Mouse (Mus musculus): ENCODE results near the gene Zfpm1. TPM values are rescaled to one million over a fixed set of nuclear protein-coding genes. Genes with fewer than 3 reads are reported as not detected.

Gene Zfpm1
- 16.8 and 59.4 TPM in 2 replicates for polyA plus RNA-seq (2012; rRNA removed)

DNA sequence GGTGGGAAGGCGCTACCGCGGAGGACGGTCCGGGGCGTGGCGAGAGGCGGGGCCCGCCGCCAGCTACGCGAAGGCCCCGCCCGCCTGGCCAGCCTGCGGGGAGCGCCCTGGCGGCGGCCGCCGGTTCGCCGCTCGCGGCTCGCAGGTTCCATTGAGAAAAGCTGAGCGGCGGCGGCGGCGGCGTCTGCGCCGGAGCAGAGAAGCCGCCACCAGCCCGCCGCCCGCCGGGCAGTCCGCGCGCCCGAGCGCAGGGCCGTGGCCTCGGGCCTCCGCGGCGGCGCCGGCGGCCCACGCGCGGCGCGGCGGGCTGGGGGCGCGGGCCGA lies at the start of gene Zfpm1:
Gene Zfpm1 (plus strand): TSS at position 107 of the 324 bp plus-strand sequence.

GRCm38 (mm10) chr8:122360696-122361416 lies 78.9 kb downstream of the Zfpm1 start, which contains the start of gene Trhr2:
Gene Trhr2, minus strand, starts transcription at chr8:122360746.

GRCm38 (mm10) chr8:122376365-122377231 lies 94.7 kb downstream of the Zfpm1 start, which contains the start of gene Zc3h18:
Gene Zc3h18, plus strand, starts transcription at chr8:122376609.

Other genes starting within 250 kb of the Zfpm1 start
- gene Trhr2, start 78.6 kb downstream of the Zfpm1 start, polyA plus RNA-seq (2012; rRNA removed) = 0.06 and 0.07 TPM in 2 replicates
- 66.3 and 133 TPM in 2 replicates for gene Zc3h18, start 94.5 kb downstream of the Zfpm1 start, polyA plus RNA-seq (2012; rRNA removed)
- 0.44 and 0.46 TPM in 2 replicates for gene Il17c, start 139.9 kb downstream of the Zfpm1 start, polyA plus RNA-seq (2012; rRNA removed)
- 31.4 and 37.6 TPM in 2 replicates for gene Cyba, start 150.8 kb downstream of the Zfpm1 start, polyA plus RNA-seq (2012; rRNA removed)
- 34.6 and 43.5 TPM in 2 replicates for gene Mvd, start 161.3 kb downstream of the Zfpm1 start, polyA plus RNA-seq (2012; rRNA removed)
- gene Snai3, start 178.6 kb downstream of the Zfpm1 start, polyA plus RNA-seq (2012; rRNA removed) = 0.09 and 0.13 TPM in 2 replicates
- gene Rnf166, start 193.9 kb downstream of the Zfpm1 start, polyA plus RNA-seq (2012; rRNA removed) = 34.0 and 46.0 TPM in 2 replicates
- gene Ctu2, start 194.0 kb downstream of the Zfpm1 start, polyA plus RNA-seq (2012; rRNA removed) = 60.5 and 74.7 TPM in 2 replicates